27 mouse cellular contexts compared by ENCODE assay signal in the genomic region with DNA sequence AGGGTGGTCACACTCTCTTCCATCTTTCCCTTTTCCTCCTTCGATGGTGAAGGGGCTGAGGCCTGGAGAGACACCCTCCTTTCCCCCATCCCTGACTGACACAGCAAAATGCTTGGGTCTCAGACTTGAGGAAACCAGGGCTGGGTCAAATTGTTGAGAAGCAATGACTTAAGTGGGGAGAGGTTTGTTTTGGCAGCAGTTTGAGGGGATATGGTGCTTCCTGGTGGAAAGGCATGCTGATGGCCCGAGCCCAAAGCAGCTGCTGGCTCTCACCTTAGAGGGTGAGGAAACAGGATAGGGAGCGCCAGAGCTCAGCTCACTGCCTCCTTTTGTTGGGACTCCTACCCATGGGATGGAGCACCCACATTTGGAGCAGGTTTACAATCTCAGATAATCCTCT. TPM values are rescaled to one million over a fixed set of nuclear protein-coding genes. Genes with fewer than 3 reads are reported as not detected.
DNase-seq lines count a peak whose midpoint lies in the region; ATAC-seq and TF ChIP-seq lines count a peak whose summit lies in the region.
"Had no signal": no experiment of that assay in that cellular context is flagged by ENCODE, and none has a peak within 500 bp of the region (broad histone marks: within the 10 kb centered on the region; RNA-seq: fewer than 3 reads in every experiment).

No protein-coding gene starts in this region.

- no peaks in the 10 kb centered on the region for H3K9me3 ChIP-seq in heart, embryonic 10.5 days
- H3K9me3 ChIP-seq in liver, embryonic 13.5 days (replicated peaks), result no peaks in the 10 kb centered on the region
- H3K9me3 ChIP-seq in liver, postnatal 0 days (ENCODE audit: low read length), result no peaks in the 10 kb centered on the region
- H3K9me3 ChIP-seq: embryonic facial prominence, embryonic 12.5 days; heart, embryonic 15.5 days had no signal

- TF ChIP-seq CTCF in liver, adult 2 months (IDR thresholded peaks at IDR 0.05; ENCODE audit: low read depth, low read length), result peak; percentile 9; the same call in 1 of the 2 replicates
- TF ChIP-seq CTCF in liver, postnatal 0 days (IDR thresholded peaks at IDR 0.05; ENCODE audit: low read depth), result no peak

- H3K4me2 ChIP-seq in liver, embryonic 13.5 days, result peak overlapping the region; percentile 38
- peak overlapping the region; percentile 54 for H3K4me2 ChIP-seq in liver, postnatal 0 days (ENCODE audit: low read depth, low read length)
- H3K4me2 ChIP-seq: embryonic facial prominence, embryonic 12.5 days; heart, embryonic 11.5 days; heart, embryonic 15.5 days; hindbrain, embryonic 14.5 days had no signal

- DNase-seq in heart, adult 11 months, result peak; percentile 90
- no peak for DNase-seq in heart, embryonic 10.5 days (ENCODE audit: low spot score)
- peak; percentile 71 for DNase-seq in liver, adult 2 months (ENCODE audit: extremely low read depth, low read depth, low spot score)
- DNase-seq in liver, result no peak
- no peak for DNase-seq in liver, embryonic 13.5 days
- DNase-seq in liver, postnatal 0 days, result no peak
- DNase-seq in layer of hippocampus, adult 8-10 months (ENCODE audit: low spot score in 2 of 2), result no peak
- DNase-seq in spleen, adult 18-20 months, result no peak
- DNase-seq: adrenal gland, adult 8-10 months; B cell, adult 2 months; cerebellum, adult 11-12 months; cerebellum, adult 9-10 months; cerebellum, postnatal 25 days; gastrocnemius, postnatal 14 days; heart, postnatal 14 days had no signal

- H3K4me3 ChIP-seq in heart, embryonic 10.5 days, result no peak overlapping the region
- peak overlapping the region; percentile 55 for H3K4me3 ChIP-seq in liver, adult 2 months (ENCODE audit: insufficient read depth, low read depth, low read length)
- H3K4me3 ChIP-seq in liver, embryonic 13.5 days (replicated peaks), result no peak overlapping the region
- 0 out of 2 replicates have a peak overlapping the region, but pooled peaks have one; percentile 17 for H3K4me3 ChIP-seq in liver, postnatal 0 days (ENCODE audit: low read depth, low read length)
- H3K4me3 ChIP-seq: embryonic facial prominence, embryonic 12.5 days; heart, embryonic 15.5 days; hindbrain, embryonic 10.5 days had no signal

- peak overlapping the region; percentile 82 for H3K9ac ChIP-seq in liver, adult 2 months (ENCODE audit: low read depth, low read length)
- no peak overlapping the region for H3K9ac ChIP-seq in liver, embryonic 13.5 days
- H3K9ac ChIP-seq in liver, postnatal 0 days (replicated peaks), result no peak overlapping the region
- H3K9ac ChIP-seq: embryonic facial prominence, embryonic 12.5 days; heart, embryonic 15.5 days; hindbrain, embryonic 14.5 days had no signal

- no peak for ATAC-seq in liver, embryonic 13.5 days (ENCODE audit: low read depth)
- ATAC-seq in liver, postnatal 0 days, result no peak
- ATAC-seq: CD4-positive, CD25-positive, alpha-beta regulatory T cell, adult 4 months; forebrain, embryonic 16.5 days had no signal

- no peak overlapping the region for H3K27ac ChIP-seq in heart, embryonic 10.5 days
- peak overlapping the region; percentile 88 for H3K27ac ChIP-seq in liver, adult 2 months (replicated peaks; ENCODE audit: insufficient read depth, low read depth, low read length)
- H3K27ac ChIP-seq in liver, embryonic 13.5 days, result no peak overlapping the region
- H3K27ac ChIP-seq in liver, postnatal 0 days (ENCODE audit: low read depth), result peak overlapping the region; percentile 71
- H3K27ac ChIP-seq: embryonic facial prominence, embryonic 12.5 days; heart, embryonic 15.5 days; hindbrain, embryonic 10.5 days; hindbrain, embryonic 14.5 days had no signal

- no peak for TF ChIP-seq EP300 in liver, postnatal 0 days (IDR thresholded peaks at IDR 0.05; ENCODE audit: low read depth)

- H3K79me2 ChIP-seq in liver, adult 2 months (ENCODE audit: control insufficient read depth, insufficient read depth, low read length), result peaks cover 4% of the 10 kb centered on the region; the same call in 1 of the 2 replicates

- H3K4me1 ChIP-seq in heart, embryonic 10.5 days, result no peaks in the 10 kb centered on the region
- H3K4me1 ChIP-seq in liver, adult 2 months (ENCODE audit: control insufficient read depth, insufficient read depth, low read length), result peaks cover 16% of the 10 kb centered on the region
- no peaks in the 10 kb centered on the region; the same call in 1 of the 2 replicates for H3K4me1 ChIP-seq in liver, embryonic 13.5 days (replicated peaks)
- H3K4me1 ChIP-seq in liver, postnatal 0 days (ENCODE audit: insufficient read depth), result peaks cover 7% of the 10 kb centered on the region
- H3K4me1 ChIP-seq: embryonic facial prominence, embryonic 12.5 days; heart, embryonic 15.5 days; hindbrain, embryonic 10.5 days had no signal

- TF ChIP-seq POLR2A in liver, adult 2 months (IDR thresholded peaks at IDR 0.05; ENCODE audit: extremely low read depth, insufficient read depth, low read length), result peak; percentile 39; the same call in 1 of the 2 replicates

- no peaks in the 10 kb centered on the region for H3K36me3 ChIP-seq in heart, embryonic 10.5 days
- H3K36me3 ChIP-seq in liver, adult 2 months (ENCODE audit: control insufficient read depth, insufficient read depth, low read length), result peaks cover 12% of the 10 kb centered on the region
- no peaks in the 10 kb centered on the region for H3K36me3 ChIP-seq in liver, embryonic 13.5 days
- H3K36me3 ChIP-seq in liver, postnatal 0 days (replicated peaks; ENCODE audit: insufficient read depth, low read length), result no peaks in the 10 kb centered on the region
- H3K36me3 ChIP-seq: embryonic facial prominence, embryonic 12.5 days; G1E; heart, embryonic 15.5 days; hindbrain, embryonic 10.5 days had no signal

- no peaks in the 10 kb centered on the region for H3K27me3 ChIP-seq in heart, embryonic 10.5 days (ENCODE audit: insufficient read depth, poor library complexity, severe bottlenecking)
- no peaks in the 10 kb centered on the region for H3K27me3 ChIP-seq in liver, adult 2 months (ENCODE audit: control insufficient read depth, insufficient read depth, low read length)
- no peaks in the 10 kb centered on the region for H3K27me3 ChIP-seq in liver, embryonic 13.5 days
- no peaks in the 10 kb centered on the region for H3K27me3 ChIP-seq in liver, postnatal 0 days (ENCODE audit: insufficient read depth, low read length)
- H3K27me3 ChIP-seq: embryonic facial prominence, embryonic 12.5 days; heart, embryonic 15.5 days had no signal

- 81% methylated on average over 3 of the region's 3 CpGs for WGBS in heart, embryonic 10.5 days
- WGBS in liver, adult 2 months, result 19% methylated on average over 3 of the region's 3 CpGs
- 38% methylated on average over 3 of the region's 3 CpGs for WGBS in liver, embryonic 13.5 days (ENCODE audit: insufficient replicate concordance)
- WGBS in liver, postnatal 0 days (ENCODE audit: insufficient replicate concordance), result 32% methylated on average over 3 of the region's 3 CpGs

RNA-seq across cellular contexts. Expression of a gene that starts 2.4 kb away (rescaled TPM):
- polyA plus RNA-seq in heart, embryonic 10.5 days (2016; fragmentation: Nextera tagmentation; extraction: Ambion mirVana), result 0.68 and 29.6 TPM in 2 replicates
- total RNA-seq in liver, adult 2 months (2014; rRNA removed), result 6,488 and 8,697 TPM in 2 replicates
- polyA plus RNA-seq in liver, adult 2 months (2012; rRNA removed), result 6,371 and 7,029 TPM in 2 replicates
- 280 and 331 TPM in 2 replicates for polyA plus RNA-seq in liver, embryonic 13.5 days (2015; fragmentation: Nextera tagmentation; extraction: Ambion mirVana)
- polyA plus RNA-seq in liver, postnatal 0 days (2015; fragmentation: Nextera tagmentation; extraction: Ambion mirVana), result 2,837 and 2,905 TPM in 2 replicates
- total RNA-seq in layer of hippocampus, adult 8-10 months (2022), result not detected
- total RNA-seq: gastrocnemius, postnatal 14 days; granulocyte monocyte progenitor cell, adult 5-6 weeks; heart, postnatal 14 days had no signal
- polyA plus RNA-seq: CD4-positive, CD25-positive, alpha-beta regulatory T cell, adult 4 months; cortical plate, adult 2 months; embryonic facial prominence, embryonic 12.5 days; forebrain, embryonic 11.5 days; forebrain, embryonic 16.5 days; G1E; hindbrain, embryonic 10.5 days; hindbrain, embryonic 14.5 days had no signal

RNA-seq across cellular contexts. Expression of a gene that starts 30.8 kb away (rescaled TPM):
- polyA plus RNA-seq in heart, embryonic 10.5 days (2016; fragmentation: Nextera tagmentation; extraction: Ambion mirVana), result 1.3 and 49.0 TPM in 2 replicates
- total RNA-seq in liver, adult 2 months (2014; rRNA removed), result 9,611 and 9,715 TPM in 2 replicates
- 8,562 and 8,619 TPM in 2 replicates for polyA plus RNA-seq in liver, adult 2 months (2012; rRNA removed)
- polyA plus RNA-seq in liver, embryonic 13.5 days (2015; fragmentation: Nextera tagmentation; extraction: Ambion mirVana), result 465 and 505 TPM in 2 replicates
- 3,088 and 3,105 TPM in 2 replicates for polyA plus RNA-seq in liver, postnatal 0 days (2015; fragmentation: Nextera tagmentation; extraction: Ambion mirVana)
- not detected for total RNA-seq in layer of hippocampus, adult 8-10 months (2022)
- total RNA-seq: granulocyte monocyte progenitor cell, adult 5-6 weeks had no signal
- polyA plus RNA-seq: CD4-positive, CD25-positive, alpha-beta regulatory T cell, adult 4 months; cortical plate, adult 2 months; forebrain, embryonic 11.5 days; G1E; hindbrain, embryonic 10.5 days; hindbrain, embryonic 14.5 days had no signal

RNA-seq across cellular contexts. Expression of a gene that starts 43.7 kb away (rescaled TPM):
- polyA plus RNA-seq in heart, embryonic 10.5 days (2016; fragmentation: Nextera tagmentation; extraction: Ambion mirVana), result 0.22 and 4.4 TPM in 2 replicates
- 6,010 and 6,410 TPM in 2 replicates for total RNA-seq in liver, adult 2 months (2014; rRNA removed)
- 8,302 and 8,890 TPM in 2 replicates for polyA plus RNA-seq in liver, adult 2 months (2012; rRNA removed)
- polyA plus RNA-seq in liver, embryonic 13.5 days (2015; fragmentation: Nextera tagmentation; extraction: Ambion mirVana), result 90.8 and 93.1 TPM in 2 replicates
- 1,386 and 1,402 TPM in 2 replicates for polyA plus RNA-seq in liver, postnatal 0 days (2015; fragmentation: Nextera tagmentation; extraction: Ambion mirVana)
- not detected for total RNA-seq in layer of hippocampus, adult 8-10 months (2022)
- total RNA-seq: G1E; gastrocnemius, postnatal 14 days; granulocyte monocyte progenitor cell, adult 5-6 weeks; heart, postnatal 14 days had no signal
- polyA plus RNA-seq: brain, embryonic 14.5 days; CD4-positive, CD25-positive, alpha-beta regulatory T cell, adult 4 months; cortical plate, adult 2 months; embryonic facial prominence, embryonic 12.5 days; forebrain, embryonic 11.5 days; forebrain, embryonic 16.5 days; G1E; hindbrain, embryonic 10.5 days; hindbrain, embryonic 14.5 days had no signal

Comparison
In these comparisons a context has a peak if more than half of its experiments do, and no peak if none do; other contexts are left out.
1. DNase-seq: peak in heart, adult 11 months (single experiment) and liver, adult 2 months (single experiment); none in heart, embryonic 10.5 days (single experiment), liver (single experiment), liver, embryonic 13.5 days (single experiment), liver, postnatal 0 days (single experiment), layer of hippocampus, adult 8-10 months (0 of 2) and spleen, adult 18-20 months (0 of 2).
2. H3K27ac ChIP-seq: peak in liver, adult 2 months (single experiment) and liver, postnatal 0 days (single experiment); none in heart, embryonic 10.5 days (single experiment) and liver, embryonic 13.5 days (single experiment).
3. H3K4me3 ChIP-seq: peak in liver, adult 2 months (single experiment) and liver, postnatal 0 days (single experiment); none in heart, embryonic 10.5 days (single experiment) and liver, embryonic 13.5 days (single experiment).
4. RNA of a gene that starts 43.7 kb away (polyA plus RNA-seq): 8,302 to 8,890 TPM in liver, adult 2 months, 1,386 to 1,402 TPM in liver, postnatal 0 days and 90.8 to 93.1 TPM in liver, embryonic 13.5 days; 0.22 to 4.4 TPM in heart, embryonic 10.5 days; every median in the first group is over 10 times any median in the second.